ENCODE assay signal across 8 mouse cellular contexts in genomic region chr2:167932727-167933231, GRCm38 (mm10). TPM values are rescaled to one million over a fixed set of nuclear protein-coding genes. Genes with fewer than 3 reads are reported as not detected.
DNase-seq lines count a peak whose midpoint lies in the region; ATAC-seq lines count a peak whose summit lies in the region.

No protein-coding gene starts in this region.

- DNase-seq in CD4-positive helper T cell, adult 2 months (ENCODE audit: low read depth, low spot score), result peak; percentile 65
- DNase-seq in limb, embryonic 11.5 days (ENCODE audit: low spot score), result peak; percentile 40
- peak; percentile 52 for DNase-seq in naive thymus-derived CD4-positive, alpha-beta T cell, adult 2 months (ENCODE audit: low read depth)
- DNase-seq in yolk sac, embryonic 10.5 days (ENCODE audit: low spot score), result no peak
- DNase-seq in kidney, postnatal 4 days, result no peak

- no peaks in the 10 kb centered on the region for H3K27me3 ChIP-seq in erythroblast, embryonic 14.5 days (ENCODE audit: control insufficient read depth)
- no peaks in the 10 kb centered on the region for H3K27me3 ChIP-seq in embryonic facial prominence, embryonic 12.5 days
- no peaks in the 10 kb centered on the region for H3K27me3 ChIP-seq in limb, embryonic 11.5 days (ENCODE audit: control insufficient read depth, insufficient read depth, low read length)

- no peaks in the 10 kb centered on the region for H3K9me3 ChIP-seq in erythroblast, embryonic 14.5 days (ENCODE audit: control insufficient read depth, low read length)
- no peaks in the 10 kb centered on the region for H3K9me3 ChIP-seq in embryonic facial prominence, embryonic 12.5 days
- no peaks in the 10 kb centered on the region for H3K9me3 ChIP-seq in limb, embryonic 11.5 days (ENCODE audit: control insufficient read depth, low read length)

- H3K4me3 ChIP-seq in erythroblast, embryonic 14.5 days (replicated peaks), result peak overlapping the region; percentile 77
- peak overlapping the region; percentile 86 for H3K4me3 ChIP-seq in embryonic facial prominence, embryonic 12.5 days
- peak overlapping the region; percentile 92 for H3K4me3 ChIP-seq in limb, embryonic 11.5 days (ENCODE audit: low read depth, low read length)

- peaks cover 6% of the 10 kb centered on the region for H3K36me3 ChIP-seq in erythroblast, embryonic 14.5 days (ENCODE audit: control insufficient read depth)
- H3K36me3 ChIP-seq in embryonic facial prominence, embryonic 12.5 days, result 0 out of 2 replicates have a peak, but pooled peaks cover 2% of the 10 kb centered on the region
- H3K36me3 ChIP-seq in limb, embryonic 11.5 days (ENCODE audit: control insufficient read depth, insufficient read depth, low read length), result no peaks in the 10 kb centered on the region

- WGBS in embryonic facial prominence, embryonic 12.5 days, result 2% methylated on average over 18 of the region's 18 CpGs
- whole genome bisulfite sequencing in limb, embryonic 11.5 days, result under 1% methylated on average over 18 of the region's 18 CpGs

- H3K4me2 ChIP-seq in embryonic facial prominence, embryonic 12.5 days (replicated peaks), result peak overlapping the region; percentile 91
- peak overlapping the region; percentile 90 for H3K4me2 ChIP-seq in limb, embryonic 11.5 days (ENCODE audit: low read depth, severe bottlenecking)

- peak overlapping the region; percentile 92 for H3K9ac ChIP-seq in embryonic facial prominence, embryonic 12.5 days
- peak overlapping the region; percentile 86 for H3K9ac ChIP-seq in limb, embryonic 11.5 days (ENCODE audit: low read length)

- H3K27ac ChIP-seq in embryonic facial prominence, embryonic 12.5 days, result no peak overlapping the region
- peak overlapping the region; percentile 47; the same call in 1 of the 2 replicates for H3K27ac ChIP-seq in limb, embryonic 11.5 days (replicated peaks; ENCODE audit: low read depth, low read length)

- no peak for ATAC-seq in erythroblast, adult 5-6 weeks (replicated peaks; ENCODE audit: low FRiP score, poor library complexity, severe bottlenecking)
- ATAC-seq in embryonic facial prominence, embryonic 12.5 days (ENCODE audit: insufficient number of reproducible peaks, insufficient read depth, low FRiP score, low TSS enrichment), result peak; percentile 54; the same call in 1 of the 2 replicates
- peak; percentile 68 for ATAC-seq in limb, embryonic 11.5 days (ENCODE audit: insufficient number of reproducible peaks, low FRiP score, low TSS enrichment, low read depth)

- H3K4me1 ChIP-seq in erythroblast, embryonic 14.5 days (ENCODE audit: control insufficient read depth), result peaks cover 48% of the 10 kb centered on the region
- peaks cover 22% of the 10 kb centered on the region for H3K4me1 ChIP-seq in embryonic facial prominence, embryonic 12.5 days
- H3K4me1 ChIP-seq in limb, embryonic 11.5 days (ENCODE audit: control insufficient read depth, insufficient read depth, low read length), result peaks cover 6% of the 10 kb centered on the region

RNA-seq across cellular contexts. Expression of gene Ptpn1, which starts 0.9 kb away (rescaled TPM):
- 1.9 TPM in 2 replicates for polyA plus RNA-seq in erythroblast, embryonic 14.5 days (2012)
- 11.7 and 11.9 TPM in 2 replicates for total RNA-seq in erythroblast, adult 5-6 weeks (2015; ENCODE audit: low replicate concordance)
- 8.9 and 9.1 TPM in 2 replicates for total RNA-seq in erythroblast, adult 5-6 weeks (2017; ENCODE audit: low replicate concordance)
- 60.8 and 62.2 TPM in 2 replicates for polyA plus RNA-seq in embryonic facial prominence, embryonic 12.5 days (2016; fragmentation: Nextera tagmentation; extraction: Ambion mirVana)
- 57.4 and 61.2 TPM in 2 replicates for polyA plus RNA-seq in limb, embryonic 11.5 days (2014; fragmentation: Nextera tagmentation; extraction: Ambion mirVana)

Comparison
In these comparisons a context has a peak if more than half of its experiments do, and no peak if none do; other contexts are left out.
1. DNase-seq: peak in CD4-positive helper T cell, adult 2 months (single experiment), limb, embryonic 11.5 days (single experiment) and naive thymus-derived CD4-positive, alpha-beta T cell, adult 2 months (single experiment); none in yolk sac, embryonic 10.5 days (single experiment) and kidney, postnatal 4 days (0 of 2).
2. RNA of gene Ptpn1, which starts 0.9 kb away (polyA plus RNA-seq): 60.8 to 62.2 TPM in embryonic facial prominence, embryonic 12.5 days and 57.4 to 61.2 TPM in limb, embryonic 11.5 days; 1.9 TPM in erythroblast, embryonic 14.5 days; every median in the first group is over 10 times any median in the second.
3. Peak in every context shown above with its lines, with median percentiles within 50 percentile points of each other: H3K4me3 ChIP-seq.